Mouse (Mus musculus): ENCODE results near the gene Gmfg. TPM values are rescaled to one million over a fixed set of nuclear protein-coding genes. Genes with fewer than 3 reads are reported as not detected.
A peak's percentile ranks its signal among the peaks of the same experiment; 100 is the strongest.

The Gmfg gene
- polyA plus RNA-seq, 1 experiment, result 2.2 TPM

DNA sequence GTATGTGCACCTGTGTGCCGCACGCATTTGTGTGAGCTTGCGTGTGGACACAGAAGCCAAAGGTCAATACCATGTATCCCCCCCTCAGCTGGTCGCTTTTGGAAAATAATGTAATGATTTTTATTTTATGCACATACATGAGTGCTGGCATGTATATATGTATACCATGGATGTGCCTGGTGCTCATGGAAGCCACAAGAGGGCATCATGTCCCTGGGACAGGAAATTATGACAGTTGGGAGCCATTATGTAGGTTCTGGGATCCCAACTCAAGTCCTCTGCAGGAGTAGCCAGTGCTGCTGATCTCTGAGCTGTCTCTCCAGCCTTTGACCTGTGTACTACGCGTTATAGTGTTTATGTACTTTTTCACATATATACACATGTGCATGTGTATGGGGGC, 38.9 kb downstream of the Gmfg start:
- Histone ChIP-seq H3K27me3 (ENCODE audit: control insufficient read depth, insufficient read depth, low read length) (no peaks in the 10 kb centered on the region), H3K27ac (ENCODE audit: insufficient read depth, low read length) (no peak overlapping the region), H3K4me3 (replicated peaks; ENCODE audit: insufficient read depth, low read depth, low read length) (no peak overlapping the region), H3K4me1 (ENCODE audit: control insufficient read depth, insufficient read depth, low read length) (no peaks in the 10 kb centered on the region)
- DNase-seq, result no peak
- 90% methylated on average over 6 of the region's 6 CpGs for WGBS
- TF ChIP-seq POLR2A (IDR thresholded peaks at IDR 0.05; ENCODE audit: borderline replicate concordance, insufficient read depth, low read length), result no peak
- TF ChIP-seq CTCF (IDR thresholded peaks at IDR 0.05; ENCODE audit: borderline replicate concordance, insufficient read depth, low read depth, low read length), result no peak

- DNase-seq, result no peak
- Histone ChIP-seq H3K27ac (ENCODE audit: insufficient read depth, low read length) (no peak overlapping the region), H3K4me1 (ENCODE audit: control insufficient read depth, insufficient read depth, low read length) (no peaks in the 10 kb centered on the region), H3K27me3 (ENCODE audit: control insufficient read depth, insufficient read depth, low read length) (no peaks in the 10 kb centered on the region), H3K4me3 (replicated peaks; ENCODE audit: insufficient read depth, low read depth, low read length) (no peak overlapping the region)
- WGBS, result 85% methylated on average over 5 of the region's 5 CpGs
- TF ChIP-seq POLR2A (IDR thresholded peaks at IDR 0.05; ENCODE audit: borderline replicate concordance, insufficient read depth, low read length) (no peak), CTCF (IDR thresholded peaks at IDR 0.05; ENCODE audit: borderline replicate concordance, insufficient read depth, low read depth, low read length) (no peak)
Measured at GRCm38 (mm10) chr7:28477363-28477762, 40.1 kb downstream of the Gmfg start.

GRCm38 (mm10) chr7:28478854-28479253, 41.6 kb downstream of the Gmfg start:
- 10% methylated on average over 8 of the region's 8 CpGs for WGBS
- Histone ChIP-seq H3K27ac (ENCODE audit: insufficient read depth, low read length) (no peak overlapping the region), H3K4me3 (replicated peaks; ENCODE audit: insufficient read depth, low read depth, low read length) (no peak overlapping the region), H3K4me1 (ENCODE audit: control insufficient read depth, insufficient read depth, low read length) (no peaks in the 10 kb centered on the region), H3K27me3 (ENCODE audit: control insufficient read depth, insufficient read depth, low read length) (no peaks in the 10 kb centered on the region)
- TF ChIP-seq CTCF (IDR thresholded peaks at IDR 0.05; ENCODE audit: borderline replicate concordance, insufficient read depth, low read depth, low read length) (no peak), POLR2A (IDR thresholded peaks at IDR 0.05; ENCODE audit: borderline replicate concordance, insufficient read depth, low read length) (no peak)
- no peak for DNase-seq

- DNase-seq, result no peak
- Histone ChIP-seq H3K4me3 (replicated peaks; ENCODE audit: insufficient read depth, low read depth, low read length) (no peak overlapping the region), H3K27ac (ENCODE audit: insufficient read depth, low read length) (no peak overlapping the region), H3K4me1 (ENCODE audit: control insufficient read depth, insufficient read depth, low read length) (no peaks in the 10 kb centered on the region), H3K27me3 (ENCODE audit: control insufficient read depth, insufficient read depth, low read length) (no peaks in the 10 kb centered on the region)
- TF ChIP-seq CTCF (IDR thresholded peaks at IDR 0.05; ENCODE audit: borderline replicate concordance, insufficient read depth, low read depth, low read length) (no peak), POLR2A (IDR thresholded peaks at IDR 0.05; ENCODE audit: borderline replicate concordance, insufficient read depth, low read length) (no peak)
- WGBS, result 81% methylated on average over 11 of the region's 11 CpGs
Measured at GRCm38 (mm10) chr7:28482854-28483253, 45.6 kb downstream of the Gmfg start.

- Histone ChIP-seq H3K4me3 (replicated peaks; ENCODE audit: insufficient read depth, low read depth, low read length) (no peak overlapping the region), H3K27ac (ENCODE audit: insufficient read depth, low read length) (no peak overlapping the region), H3K4me1 (ENCODE audit: control insufficient read depth, insufficient read depth, low read length) (no peaks in the 10 kb centered on the region), H3K27me3 (ENCODE audit: control insufficient read depth, insufficient read depth, low read length) (no peaks in the 10 kb centered on the region)
- whole genome bisulfite sequencing, result 23% methylated on average over 4 of the region's 4 CpGs
- DNase-seq, result no peak
- TF ChIP-seq CTCF (IDR thresholded peaks at IDR 0.05; ENCODE audit: borderline replicate concordance, insufficient read depth, low read depth, low read length) (no peak), POLR2A (IDR thresholded peaks at IDR 0.05; ENCODE audit: borderline replicate concordance, insufficient read depth, low read length) (no peak)
Measured at GRCm38 (mm10) chr7:28484192-28484591, 46.9 kb downstream of the Gmfg start.

DNA sequence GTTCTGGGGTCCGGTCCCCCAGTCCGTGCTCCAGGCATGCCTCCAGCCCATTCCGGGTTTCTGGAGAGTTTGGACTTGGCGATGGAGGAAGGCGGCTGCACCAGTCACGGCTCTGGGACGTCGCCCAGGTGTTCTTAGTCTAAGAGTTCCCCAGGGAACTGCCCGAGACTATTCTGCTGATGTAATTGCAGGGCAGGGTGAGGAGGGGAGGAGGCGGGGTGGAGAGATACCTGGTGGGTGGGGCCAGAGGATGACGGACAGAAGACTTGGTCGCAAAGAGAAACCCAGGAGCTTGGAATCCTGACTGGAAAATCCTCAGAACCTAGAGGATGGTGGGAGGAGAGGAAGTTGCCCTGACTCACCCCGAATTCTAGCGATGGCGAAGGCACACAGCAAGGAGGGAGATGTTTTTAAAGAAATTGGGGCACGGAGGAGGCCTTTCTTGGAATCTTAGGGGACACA, 50.8 kb downstream of the Gmfg start:
- no peaks in the 10 kb centered on the region; the same call in 1 of the 2 replicates for H3K4me1 ChIP-seq (ENCODE audit: control insufficient read depth, insufficient read depth, low read length)
- TF ChIP-seq CTCF (IDR thresholded peaks at IDR 0.05; ENCODE audit: borderline replicate concordance, insufficient read depth, low read depth, low read length) (no peak), POLR2A (IDR thresholded peaks at IDR 0.05; ENCODE audit: borderline replicate concordance, insufficient read depth, low read length) (no peak)
- WGBS, result 2% methylated on average over 16 of the region's 16 CpGs
- peak overlapping the region; percentile 35 for H3K4me3 ChIP-seq (replicated peaks; ENCODE audit: insufficient read depth, low read depth, low read length)
- H3K27me3 ChIP-seq (ENCODE audit: control insufficient read depth, insufficient read depth, low read length), result no peaks in the 10 kb centered on the region
- H3K27ac ChIP-seq (ENCODE audit: insufficient read depth, low read length), result no peak overlapping the region
- DNase-seq, result peak; percentile 30 to 42

- no peak for TF ChIP-seq POLR2A (IDR thresholded peaks at IDR 0.05; ENCODE audit: borderline replicate concordance, insufficient read depth, low read length)
- peak; percentile 82 for TF ChIP-seq CTCF (IDR thresholded peaks at IDR 0.05; ENCODE audit: borderline replicate concordance, insufficient read depth, low read depth, low read length)
- no peak overlapping the region for H3K27ac ChIP-seq (ENCODE audit: insufficient read depth, low read length)
- no peaks in the 10 kb centered on the region; the same call in 1 of the 2 replicates for H3K4me1 ChIP-seq (ENCODE audit: control insufficient read depth, insufficient read depth, low read length)
- H3K4me3 ChIP-seq (replicated peaks; ENCODE audit: insufficient read depth, low read depth, low read length), result peak overlapping the region; percentile 28
- H3K27me3 ChIP-seq (ENCODE audit: control insufficient read depth, insufficient read depth, low read length), result no peaks in the 10 kb centered on the region
- DNase-seq, result peak; percentile 80 to 81
- 2% methylated on average over 10 of the region's 10 CpGs for WGBS
Measured at GRCm38 (mm10) chr7:28490410-28490809, 53.2 kb downstream of the Gmfg start.

DNA sequence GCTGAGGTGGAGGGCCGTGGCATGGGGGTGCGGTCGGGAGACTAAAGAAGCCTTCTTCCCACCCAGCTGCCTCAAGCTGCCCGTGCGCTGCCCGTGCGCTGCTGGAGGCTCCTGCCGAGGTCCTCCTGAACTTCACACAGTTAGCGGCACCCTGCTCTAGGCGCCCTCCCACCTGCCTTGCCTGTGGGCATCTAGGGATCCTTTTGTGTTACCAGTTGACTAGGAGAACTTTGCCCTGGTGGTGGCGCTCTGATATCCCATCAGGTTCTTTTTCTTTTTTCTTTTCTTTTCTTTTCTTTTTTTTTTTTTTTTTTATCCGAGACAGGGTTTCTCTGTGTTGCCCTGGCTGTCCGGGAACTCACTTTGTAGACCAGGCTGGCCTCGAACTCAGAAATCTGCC, 53.7 kb downstream of the Gmfg start:
- no peak overlapping the region for H3K27ac ChIP-seq (ENCODE audit: insufficient read depth, low read length)
- H3K4me3 ChIP-seq (replicated peaks; ENCODE audit: insufficient read depth, low read depth, low read length), result peak overlapping the region; percentile 28
- no peaks in the 10 kb centered on the region; the same call in 1 of the 2 replicates for H3K4me1 ChIP-seq (ENCODE audit: control insufficient read depth, insufficient read depth, low read length)
- no peaks in the 10 kb centered on the region for H3K27me3 ChIP-seq (ENCODE audit: control insufficient read depth, insufficient read depth, low read length)
- WGBS, result 32% methylated on average over 14 of the region's 14 CpGs
- TF ChIP-seq CTCF (IDR thresholded peaks at IDR 0.05; ENCODE audit: borderline replicate concordance, insufficient read depth, low read depth, low read length) (no peak), POLR2A (IDR thresholded peaks at IDR 0.05; ENCODE audit: borderline replicate concordance, insufficient read depth, low read length) (no peak)
- no peak for DNase-seq

Measured in cerebellum, adult 2 months (tissue).